Mouse (Mus musculus): ENCODE data around the gene Wsb1. TPM values are rescaled to one million over a fixed set of nuclear protein-coding genes. Genes with fewer than 3 reads are reported as not detected.
"Not testable (repeated sequence)": the region's sequence is repeated elsewhere in the genome, so short reads cannot be mapped to it uniquely, and the experiment has no call there.

Gene Wsb1
- total RNA-seq (2014; rRNA removed) (238 and 277 TPM in 2 replicates), polyA plus RNA-seq (2015; fragmentation: Nextera tagmentation; extraction: Ambion mirVana) (157 and 215 TPM in 2 replicates)

GRCm38 (mm10) chr11:79254391-79255098 lies at the start of gene Wsb1:
Gene Wsb1 (minus strand): TSS chr11:79254671.
- TF ChIP-seq CTCF (IDR thresholded peaks at IDR 0.05; ENCODE audit: low read depth), result no peak
- Histone ChIP-seq H3K36me3 (ENCODE audit: insufficient read depth) (peaks cover 9% of the 10 kb centered on the region; the same call in 1 of the 2 replicates), H3K9ac (peak within 1 kb of the TSS; percentile 98), H3K9me3 (ENCODE audit: low read length) (no peaks in the 10 kb centered on the region), H3K27me3 (ENCODE audit: insufficient read depth, low read length) (no peaks in the 10 kb centered on the region), H3K4me2 (ENCODE audit: low read depth) (peak within 1 kb of the TSS; percentile 87), H3K4me1 (ENCODE audit: insufficient read depth) (peaks cover 19% of the 10 kb centered on the region), H3K4me3 (ENCODE audit: low read depth, low read length) (peak within 1 kb of the TSS; percentile 95), H3K27ac (ENCODE audit: low read depth, low read length) (peak within 1 kb of the TSS; percentile 96)
- peak; percentile 96 for DNase-seq
- WGBS, result 2% methylated on average over 50 of the region's 50 CpGs
- ATAC-seq, result peak; percentile 97

DNA sequence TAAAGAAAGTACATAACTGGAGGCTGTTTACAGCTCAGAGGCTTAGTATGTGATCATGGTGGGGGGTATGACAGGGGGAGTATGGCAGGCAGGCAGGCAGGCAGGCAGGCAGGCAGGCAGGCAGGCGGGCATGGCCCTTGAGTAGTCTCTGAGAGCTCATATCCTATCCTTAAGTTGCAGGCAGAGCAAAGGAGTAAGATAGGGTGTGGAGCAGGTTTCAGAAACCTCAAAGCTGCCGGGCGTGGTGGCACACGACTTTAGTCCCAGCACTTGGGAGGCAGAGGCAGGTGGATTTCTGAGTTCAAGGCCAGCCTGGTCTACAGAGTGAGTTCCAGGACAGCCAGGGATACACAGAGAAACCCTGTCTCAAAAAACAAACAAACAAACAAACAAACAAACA lies 49.8 kb upstream of the Wsb1 start:
- DNase-seq; ATAC-seq; H3K4me2 ChIP-seq (ENCODE audit: low read depth); H3K27me3 ChIP-seq (ENCODE audit: insufficient read depth, low read length); H3K9ac ChIP-seq; H3K27ac ChIP-seq (ENCODE audit: low read depth, low read length); H3K9me3 ChIP-seq (ENCODE audit: low read length); H3K4me1 ChIP-seq (ENCODE audit: insufficient read depth); H3K4me3 ChIP-seq (ENCODE audit: low read depth, low read length); H3K36me3 ChIP-seq (ENCODE audit: insufficient read depth): not testable (repeated sequence)
- WGBS, result 90% methylated on average over 4 of the region's 4 CpGs

DNA sequence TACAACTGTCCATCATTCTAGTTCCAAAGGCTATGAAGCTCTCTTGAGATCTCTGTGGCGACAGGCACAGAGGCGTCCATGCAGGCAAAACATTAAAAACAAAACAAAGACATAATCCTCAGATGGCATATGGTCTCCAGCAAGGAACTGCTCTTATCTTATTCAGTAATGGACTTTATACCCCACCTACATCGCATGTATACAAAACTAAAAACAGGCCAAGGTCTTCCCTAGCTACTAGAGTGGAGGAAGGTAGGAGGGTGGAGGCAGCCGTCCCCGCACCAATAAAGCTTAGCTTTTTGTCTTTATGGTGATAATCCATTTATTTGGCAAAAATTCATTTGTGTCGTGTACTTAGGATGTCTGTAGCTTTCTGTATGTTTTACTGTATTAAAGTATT lies 48.6 kb upstream of the Wsb1 start:
- no peaks in the 10 kb centered on the region for H3K27me3 ChIP-seq (ENCODE audit: insufficient read depth, low read length)
- H3K36me3 ChIP-seq (ENCODE audit: insufficient read depth), result no peaks in the 10 kb centered on the region
- H3K4me2 ChIP-seq (ENCODE audit: low read depth), result no peak overlapping the region
- H3K9me3 ChIP-seq (ENCODE audit: low read length), result no peaks in the 10 kb centered on the region
- H3K4me3 ChIP-seq (ENCODE audit: low read depth, low read length), result no peak overlapping the region
- DNase-seq (no peak), ATAC-seq (no peak)
- no peak overlapping the region for H3K27ac ChIP-seq (ENCODE audit: low read depth, low read length)
- WGBS, result 74% methylated on average over 6 of the region's 6 CpGs
- H3K4me1 ChIP-seq (ENCODE audit: insufficient read depth), result peaks cover 6% of the 10 kb centered on the region; the same call in 1 of the 2 replicates
- no peak overlapping the region for H3K9ac ChIP-seq
- no peak for TF ChIP-seq CTCF (IDR thresholded peaks at IDR 0.05; ENCODE audit: low read depth)

GRCm38 (mm10) chr11:79299719-79300431 lies 45.4 kb upstream of the Wsb1 start:
- no peak overlapping the region for H3K4me3 ChIP-seq (ENCODE audit: low read depth, low read length)
- H3K27ac ChIP-seq (ENCODE audit: low read depth, low read length), result no peak overlapping the region
- H3K9ac ChIP-seq, result no peak overlapping the region
- no peak for ATAC-seq
- no peaks in the 10 kb centered on the region for H3K9me3 ChIP-seq (ENCODE audit: low read length)
- no peak overlapping the region for H3K4me2 ChIP-seq (ENCODE audit: low read depth)
- no peaks in the 10 kb centered on the region for H3K4me1 ChIP-seq (ENCODE audit: insufficient read depth)
- H3K36me3 ChIP-seq (ENCODE audit: insufficient read depth), result no peaks in the 10 kb centered on the region
- WGBS, result 79% methylated on average over 9 of the region's 9 CpGs
- peak; percentile 42 for TF ChIP-seq CTCF (IDR thresholded peaks at IDR 0.05; ENCODE audit: low read depth)
- DNase-seq, result no peak
- no peaks in the 10 kb centered on the region for H3K27me3 ChIP-seq (ENCODE audit: insufficient read depth, low read length)

- no peak within 1 kb of the TSS for H3K4me2 ChIP-seq (ENCODE audit: low read depth)
- no peaks in the 10 kb centered on the region for H3K4me1 ChIP-seq (ENCODE audit: insufficient read depth)
- TF ChIP-seq CTCF (IDR thresholded peaks at IDR 0.05; ENCODE audit: low read depth), result no peak
- DNase-seq (no peak), ATAC-seq (no peak)
- H3K4me3 ChIP-seq (ENCODE audit: low read depth, low read length), result no peak within 1 kb of the TSS
- H3K9ac ChIP-seq, result no peak within 1 kb of the TSS
- 83% methylated on average over 5 of the region's 5 CpGs for WGBS
- H3K9me3 ChIP-seq (ENCODE audit: low read length), result no peaks in the 10 kb centered on the region
- H3K27ac ChIP-seq (ENCODE audit: low read depth, low read length), result no peak within 1 kb of the TSS
- no peaks in the 10 kb centered on the region for H3K36me3 ChIP-seq (ENCODE audit: insufficient read depth)
- no peaks in the 10 kb centered on the region for H3K27me3 ChIP-seq (ENCODE audit: insufficient read depth, low read length)
Observed at GRCm38 (mm10) chr11:79296856-79297491, 42.5 kb upstream of the Wsb1 start, which contains the start of gene Gm9964. Gene Gm9964 (minus strand): TSS chr11:79296906.

DNA sequence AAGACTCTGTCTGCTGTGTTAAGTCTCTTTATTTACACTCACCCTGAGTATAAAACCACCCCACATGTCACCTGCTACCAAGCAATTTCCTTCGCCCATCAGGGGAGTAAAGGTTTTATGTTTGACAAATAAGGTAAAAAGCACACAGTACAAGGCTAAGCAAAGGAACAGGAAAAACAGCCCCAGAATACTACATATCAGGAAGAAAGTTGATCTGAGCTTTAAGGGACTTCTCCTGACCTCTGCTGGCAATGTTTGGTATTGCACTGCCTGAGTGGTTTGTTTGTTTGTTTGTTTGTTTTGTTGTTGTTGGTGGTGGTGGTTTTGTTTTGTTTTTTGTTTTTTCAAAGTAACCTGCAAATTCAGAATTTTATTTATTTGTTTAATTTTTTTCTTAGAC lies 41.7 kb upstream of the Wsb1 start:
- Histone ChIP-seq H3K4me2 (ENCODE audit: low read depth) (no peak overlapping the region), H3K9ac (no peak overlapping the region), H3K4me1 (ENCODE audit: insufficient read depth) (no peaks in the 10 kb centered on the region), H3K36me3 (ENCODE audit: insufficient read depth) (no peaks in the 10 kb centered on the region), H3K27ac (ENCODE audit: low read depth, low read length) (no peak overlapping the region), H3K27me3 (ENCODE audit: insufficient read depth, low read length) (no peaks in the 10 kb centered on the region), H3K9me3 (ENCODE audit: low read length) (no peaks in the 10 kb centered on the region), H3K4me3 (ENCODE audit: low read depth, low read length) (no peak overlapping the region)
- ATAC-seq, result no peak
- peak; percentile 91 for TF ChIP-seq CTCF (IDR thresholded peaks at IDR 0.05; ENCODE audit: low read depth)
- 47% methylated on average over 1 of the region's 1 CpGs for WGBS
- peak; percentile 79 for DNase-seq

DNA sequence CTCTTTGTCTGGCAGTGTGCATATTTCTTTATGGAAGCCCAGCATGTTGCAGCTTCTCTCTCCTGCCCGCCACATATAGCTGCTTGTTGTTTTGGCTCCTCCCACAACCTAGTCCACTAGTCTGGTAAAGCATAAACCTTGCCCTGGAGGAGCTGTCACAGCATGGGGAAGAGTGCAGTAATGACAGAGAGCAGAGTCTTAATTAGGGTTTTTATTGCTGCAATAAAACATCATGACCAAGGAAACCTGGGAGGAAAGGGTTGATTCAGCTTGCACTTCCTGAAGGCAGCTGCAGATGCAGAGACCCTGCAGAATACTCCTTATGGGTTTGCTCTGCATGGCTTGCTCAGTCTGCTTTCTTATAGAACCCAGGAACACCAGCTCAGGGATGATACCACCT lies 39.5 kb upstream of the Wsb1 start:
- WGBS, result 40% methylated on average over 1 of the region's 1 CpGs
- Histone ChIP-seq H3K9ac (no peak overlapping the region), H3K27ac (ENCODE audit: low read depth, low read length) (no peak overlapping the region), H3K9me3 (ENCODE audit: low read length) (no peaks in the 10 kb centered on the region), H3K4me2 (ENCODE audit: low read depth) (no peak overlapping the region), H3K4me1 (ENCODE audit: insufficient read depth) (no peaks in the 10 kb centered on the region), H3K36me3 (ENCODE audit: insufficient read depth) (no peaks in the 10 kb centered on the region), H3K4me3 (ENCODE audit: low read depth, low read length) (no peak overlapping the region), H3K27me3 (ENCODE audit: insufficient read depth, low read length) (no peaks in the 10 kb centered on the region)
- TF ChIP-seq CTCF (IDR thresholded peaks at IDR 0.05; ENCODE audit: low read depth), result no peak
- ATAC-seq, result no peak
- no peak for DNase-seq
